Comparison of ENCODE assay signal across 8 mouse cellular contexts in genomic region chr1:164151387-164152088, GRCm38 (mm10). TPM values are rescaled to one million over a fixed set of nuclear protein-coding genes. Genes with fewer than 3 reads are reported as not detected.
A peak's percentile ranks its signal among the peaks of the same experiment; 100 is the strongest.
DNase-seq lines count a peak whose midpoint lies in the region; ATAC-seq lines count a peak whose summit lies in the region.

Gene F5, plus strand, starts transcription at chr1:164151838.

- H3K27me3 ChIP-seq in hindbrain, embryonic 11.5 days (ENCODE audit: control insufficient read depth, insufficient read depth, low read length): no peaks in the 10 kb centered on the region
- no peaks in the 10 kb centered on the region for H3K27me3 ChIP-seq in hindbrain, embryonic 14.5 days (ENCODE audit: control insufficient read depth, insufficient read depth, low read length)
- H3K27me3 ChIP-seq in neural tube, embryonic 14.5 days (ENCODE audit: control insufficient read depth, insufficient read depth, low read length): no peaks in the 10 kb centered on the region

- H3K9me3 ChIP-seq in hindbrain, embryonic 11.5 days (ENCODE audit: control insufficient read depth, low read length): no peaks in the 10 kb centered on the region
- no peaks in the 10 kb centered on the region for H3K9me3 ChIP-seq in hindbrain, embryonic 14.5 days (ENCODE audit: control insufficient read depth, low read length)
- no peaks in the 10 kb centered on the region for H3K9me3 ChIP-seq in neural tube, embryonic 14.5 days (ENCODE audit: control insufficient read depth, low read length)

- 0 out of 2 replicates have a peak within 1 kb of the TSS, but pooled peaks have one; percentile 23 for H3K4me2 ChIP-seq in hindbrain, embryonic 11.5 days (replicated peaks; ENCODE audit: low read depth, low read length)
- no peak within 1 kb of the TSS for H3K4me2 ChIP-seq in hindbrain, embryonic 14.5 days (replicated peaks)
- H3K4me2 ChIP-seq in neural tube, embryonic 14.5 days (ENCODE audit: low read depth, low read length): no peak within 1 kb of the TSS

- intact Hi-C loops in left cerebral cortex, postnatal 4 days (cut with DNase I): no loop called here

- no peak within 1 kb of the TSS for H3K9ac ChIP-seq in hindbrain, embryonic 11.5 days (ENCODE audit: low read depth, low read length)
- no peak within 1 kb of the TSS for H3K9ac ChIP-seq in hindbrain, embryonic 14.5 days
- H3K9ac ChIP-seq in neural tube, embryonic 14.5 days (replicated peaks; ENCODE audit: low read depth, low read length): no peak within 1 kb of the TSS

- H3K36me3 ChIP-seq in hindbrain, embryonic 11.5 days (ENCODE audit: control insufficient read depth, insufficient read depth, low read length): no peaks in the 10 kb centered on the region
- H3K36me3 ChIP-seq in hindbrain, embryonic 14.5 days (replicated peaks; ENCODE audit: control insufficient read depth, insufficient read depth): no peaks in the 10 kb centered on the region
- H3K36me3 ChIP-seq in neural tube, embryonic 14.5 days (ENCODE audit: control insufficient read depth, insufficient read depth, low read length): no peaks in the 10 kb centered on the region

- no peak within 1 kb of the TSS for H3K4me3 ChIP-seq in hindbrain, embryonic 11.5 days (ENCODE audit: low read depth, low read length)
- H3K4me3 ChIP-seq in hindbrain, embryonic 14.5 days (replicated peaks; ENCODE audit: low read length): no peak within 1 kb of the TSS
- no peak within 1 kb of the TSS for H3K4me3 ChIP-seq in neural tube, embryonic 14.5 days (ENCODE audit: low read depth, low read length)

- H3K4me1 ChIP-seq in hindbrain, embryonic 11.5 days (replicated peaks; ENCODE audit: control insufficient read depth, insufficient read depth, low read length): no peaks in the 10 kb centered on the region
- no peaks in the 10 kb centered on the region for H3K4me1 ChIP-seq in hindbrain, embryonic 14.5 days (replicated peaks; ENCODE audit: control insufficient read depth, insufficient read depth, low read length)
- H3K4me1 ChIP-seq in neural tube, embryonic 14.5 days (ENCODE audit: control insufficient read depth, insufficient read depth, low read length): no peaks in the 10 kb centered on the region

- no peak for ATAC-seq in hindbrain, embryonic 11.5 days (ENCODE audit: low FRiP score)
- no peak for ATAC-seq in hindbrain, embryonic 14.5 days (ENCODE audit: low FRiP score)
- ATAC-seq in neural tube, embryonic 14.5 days (ENCODE audit: low read depth): 0 out of 2 replicates have a peak, but pooled peaks have one; percentile 34

- peak; percentile 16 for DNase-seq in hindbrain, embryonic 11.5 days (ENCODE audit: low spot score)
- DNase-seq in hindbrain, embryonic 14.5 days (ENCODE audit: low spot score): no peak
- DNase-seq in embryo, embryonic 9.5 days (ENCODE audit: extremely low spot score): peak; percentile 45
- peak; percentile 20 to 47 for DNase-seq in kidney, postnatal 25 days
- no peak for DNase-seq in left cerebral cortex, postnatal 4 days
- DNase-seq in T-cell, adult 2 months (ENCODE audit: low spot score): no peak
- no peak for DNase-seq in lung, postnatal 10 days

- 10% methylated on average over 16 of the region's 16 CpGs for WGBS in hindbrain, embryonic 11.5 days
- 12% methylated on average over 16 of the region's 16 CpGs for WGBS in hindbrain, embryonic 14.5 days
- WGBS in neural tube, embryonic 14.5 days: 15% methylated on average over 16 of the region's 16 CpGs

- no peak within 1 kb of the TSS for H3K27ac ChIP-seq in hindbrain, embryonic 11.5 days (ENCODE audit: low read depth, low read length)
- no peak within 1 kb of the TSS for H3K27ac ChIP-seq in hindbrain, embryonic 14.5 days
- no peak within 1 kb of the TSS for H3K27ac ChIP-seq in neural tube, embryonic 14.5 days (ENCODE audit: low read depth, low read length)

RNA-seq across cellular contexts. Expression of gene F5, which starts in this region (rescaled TPM):
- polyA plus RNA-seq in hindbrain, embryonic 11.5 days (2014; fragmentation: Nextera tagmentation; extraction: Ambion mirVana): 0.28 TPM in 2 replicates
- 0.18 and 0.24 TPM in 2 replicates for polyA plus RNA-seq in hindbrain, embryonic 14.5 days (2014; fragmentation: Nextera tagmentation; extraction: Ambion mirVana)
- 0.15 and 0.32 TPM in 2 replicates for polyA plus RNA-seq in neural tube, embryonic 14.5 days (2014; fragmentation: Nextera tagmentation; extraction: Ambion mirVana)
- total RNA-seq in left cerebral cortex, postnatal 4 days (2021): under 1 TPM; 0.14 to 0.24 TPM

Comparison
In these comparisons a context has a peak if more than half of its experiments do, and no peak if none do; other contexts are left out.
1. Peak in DNase-seq and H3K4me2 ChIP-seq in hindbrain, embryonic 11.5 days; RNA of the gene not detected or under 1 TPM.
2. Peak in ATAC-seq in neural tube, embryonic 14.5 days; RNA of the gene not detected or under 1 TPM.
3. DNase-seq: peak in embryo, embryonic 9.5 days (single experiment) and kidney, postnatal 25 days (2 of 2); none in hindbrain, embryonic 14.5 days (single experiment), left cerebral cortex, postnatal 4 days (single experiment), T-cell, adult 2 months (single experiment) and lung, postnatal 10 days (single experiment).